Mouse (Mus musculus): Measurements from ENCODE around the gene E330017A01Rik.

E330017A01Rik gene

GRCm38 (mm10) chr16:58591299-58591698 lies 47.2 kb downstream of the E330017A01Rik start:
- no peak for DNase-seq (ENCODE audit: low read depth, low spot score)

GRCm38 (mm10) chr16:58589444-58589843 lies 49.1 kb downstream of the E330017A01Rik start:
- DNase-seq (ENCODE audit: low read depth, low spot score), result no peak
